ENCODE assay signal across 8 mouse cellular contexts in the genomic region with DNA sequence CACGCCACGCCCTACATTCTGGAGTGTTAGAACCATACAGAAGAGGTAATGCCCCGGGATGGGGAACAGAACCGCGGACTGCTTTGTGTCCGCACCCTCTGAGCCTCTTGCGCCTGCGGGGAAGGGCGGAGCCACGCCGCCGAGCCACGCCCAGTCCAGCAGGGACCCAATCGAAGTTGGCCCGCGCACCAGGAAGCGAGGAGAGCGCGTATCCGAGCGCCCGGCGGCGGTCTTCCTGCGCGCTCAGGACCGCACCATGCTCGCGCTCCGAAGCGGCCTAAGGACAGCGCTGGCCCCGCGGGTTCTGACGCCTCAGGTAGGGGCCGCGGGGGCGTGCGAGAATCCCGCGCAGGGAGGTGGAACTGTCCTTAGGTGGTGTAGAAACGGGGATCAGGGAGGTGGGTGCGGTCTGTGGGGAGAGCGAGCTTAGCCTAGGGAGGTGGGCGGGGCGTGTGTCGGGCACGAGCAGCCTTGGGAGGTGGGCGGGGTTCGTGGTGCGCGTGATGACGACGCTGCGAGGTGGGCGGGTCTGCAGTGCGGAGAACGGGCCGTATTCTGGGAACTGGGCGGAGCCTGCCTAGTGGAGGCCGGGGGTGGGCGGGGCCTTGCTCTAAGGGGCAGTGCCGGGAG. TPM values are rescaled to one million over a fixed set of nuclear protein-coding genes. Genes with fewer than 3 reads are reported as not detected.
A peak's percentile ranks its signal among the peaks of the same experiment; 100 is the strongest.
DNase-seq lines count a peak whose midpoint lies in the region; ATAC-seq lines count a peak whose summit lies in the region.

A gene (plus strand): TSS at position 149 of the 630 bp plus-strand sequence.

- peak within 1 kb of the TSS; percentile 90 for H3K9ac ChIP-seq in heart, embryonic 13.5 days
- H3K9ac ChIP-seq in liver, embryonic 12.5 days: peak within 1 kb of the TSS; percentile 70
- peak within 1 kb of the TSS; percentile 78 for H3K9ac ChIP-seq in stomach, embryonic 15.5 days

- peak within 1 kb of the TSS; percentile 97 for H3K4me3 ChIP-seq in brown adipose tissue, adult 24 weeks (ENCODE audit: insufficient read depth, low read depth, low read length)
- H3K4me3 ChIP-seq in heart, embryonic 13.5 days: peak within 1 kb of the TSS; percentile 85
- peak within 1 kb of the TSS; percentile 75 for H3K4me3 ChIP-seq in liver, embryonic 12.5 days
- peak within 1 kb of the TSS; percentile 92 for H3K4me3 ChIP-seq in stomach, embryonic 15.5 days (replicated peaks)

- ATAC-seq in heart, embryonic 13.5 days (ENCODE audit: extremely low read depth, insufficient number of reproducible peaks, low FRiP score, low TSS enrichment): peak; percentile 94
- peak; percentile 95 for ATAC-seq in liver, embryonic 12.5 days
- peak; percentile 96 for ATAC-seq in stomach, embryonic 15.5 days (ENCODE audit: insufficient read depth, low FRiP score, low read depth)

- H3K4me1 ChIP-seq in brown adipose tissue, adult 24 weeks (ENCODE audit: control insufficient read depth, insufficient read depth, insufficient read length, low read length): 0 out of 2 replicates have a peak, but pooled peaks cover 5% of the 10 kb centered on the region
- H3K4me1 ChIP-seq in heart, embryonic 13.5 days: peaks cover 5% of the 10 kb centered on the region; the same call in 1 of the 2 replicates
- H3K4me1 ChIP-seq in liver, embryonic 12.5 days: peaks cover 13% of the 10 kb centered on the region
- peaks cover 4% of the 10 kb centered on the region; the same call in 1 of the 2 replicates for H3K4me1 ChIP-seq in stomach, embryonic 15.5 days

- H3K4me2 ChIP-seq in heart, embryonic 13.5 days: peak within 1 kb of the TSS; percentile 78
- peak within 1 kb of the TSS; percentile 78 for H3K4me2 ChIP-seq in liver, embryonic 12.5 days
- peak within 1 kb of the TSS; percentile 65 for H3K4me2 ChIP-seq in stomach, embryonic 15.5 days

- peak; percentile 98 for DNase-seq in CD4-positive, CD25-positive, alpha-beta regulatory T cell, adult 2 months (ENCODE audit: low read depth, low spot score)
- DNase-seq in fat pad, adult 2 months (ENCODE audit: extremely low read depth, low read depth, low spot score): peak; percentile 39
- peak; percentile 99 for DNase-seq in kidney, postnatal 10 days
- peak; percentile 96 to 97 for DNase-seq in natural killer cell, adult 2 months (ENCODE audit: low spot score in 2 of 2)

- peaks cover 24% of the 10 kb centered on the region for H3K36me3 ChIP-seq in heart, embryonic 13.5 days
- peaks cover 24% of the 10 kb centered on the region for H3K36me3 ChIP-seq in liver, embryonic 12.5 days
- H3K36me3 ChIP-seq in stomach, embryonic 15.5 days: peaks cover 15% of the 10 kb centered on the region

- under 1% methylated on average over 63 of the region's 63 CpGs for WGBS in heart, embryonic 13.5 days
- WGBS in liver, embryonic 12.5 days (ENCODE audit: insufficient replicate concordance): under 1% methylated on average over 63 of the region's 63 CpGs
- WGBS in stomach, embryonic 15.5 days: 1% methylated on average over 63 of the region's 63 CpGs

- H3K9me3 ChIP-seq in heart, embryonic 13.5 days: peaks cover 13% of the 10 kb centered on the region
- peaks cover 6% of the 10 kb centered on the region; the same call in 1 of the 2 replicates for H3K9me3 ChIP-seq in liver, embryonic 12.5 days (replicated peaks)
- H3K9me3 ChIP-seq in stomach, embryonic 15.5 days: no peaks in the 10 kb centered on the region

- H3K27me3 ChIP-seq in heart, embryonic 13.5 days (replicated peaks): no peaks in the 10 kb centered on the region
- no peaks in the 10 kb centered on the region for H3K27me3 ChIP-seq in liver, embryonic 12.5 days (replicated peaks)
- no peaks in the 10 kb centered on the region for H3K27me3 ChIP-seq in stomach, embryonic 15.5 days (replicated peaks)

- H3K27ac ChIP-seq in brown adipose tissue, adult 24 weeks (replicated peaks; ENCODE audit: low read depth, low read length): peak within 1 kb of the TSS; percentile 78
- peak within 1 kb of the TSS; percentile 86 for H3K27ac ChIP-seq in heart, embryonic 13.5 days (replicated peaks)
- H3K27ac ChIP-seq in liver, embryonic 12.5 days: peak within 1 kb of the TSS; percentile 80
- H3K27ac ChIP-seq in stomach, embryonic 15.5 days: peak within 1 kb of the TSS; percentile 90

RNA-seq across cellular contexts. Expression of the gene that starts here (rescaled TPM):
- 21.5 and 21.8 TPM in 2 replicates for polyA plus RNA-seq in brown adipose tissue, adult 24 weeks (2012; ENCODE audit: insufficient read depth, insufficient read length, missing spikeins)
- polyA plus RNA-seq in heart, embryonic 13.5 days (2015; fragmentation: Nextera tagmentation; extraction: Ambion mirVana): 78.3 and 81.8 TPM in 2 replicates
- 46.0 and 46.2 TPM in 2 replicates for polyA plus RNA-seq in liver, embryonic 12.5 days (2016; fragmentation: Nextera tagmentation; extraction: Ambion mirVana)
- polyA plus RNA-seq in stomach, embryonic 15.5 days (2015; fragmentation: Nextera tagmentation; extraction: Ambion mirVana): 86.2 and 96.8 TPM in 2 replicates

Comparison
In these comparisons a context has a peak if more than half of its experiments do, and no peak if none do; other contexts are left out.
1. Peak in every context shown above with its lines: DNase-seq, ATAC-seq, H3K4me3 ChIP-seq and H3K27ac ChIP-seq.
2. DNase-seq: peak in every context shown above with its lines; median percentile 99 in kidney, postnatal 10 days; 98 in CD4-positive, CD25-positive, alpha-beta regulatory T cell, adult 2 months; 96 in natural killer cell, adult 2 months; 39 in fat pad, adult 2 months.